Mouse (Mus musculus) embryonic facial prominence, embryonic 14.5 days (tissue): ENCODE results near the gene Btbd9. TPM values are rescaled to one million over a fixed set of nuclear protein-coding genes. Genes with fewer than 3 reads are reported as not detected.

Experiments used
- ATAC-seq: fragments of 200-750 bp; cut with Nextera tagmentation; 2 replicates; pipeline ENCODE4 v1.8.0; 2017; ENCODE audit warnings: low read depth, moderate number of reproducible peaks, moderate TSS enrichment
- DNase-seq: peaks from one replicate; pipeline ENCODE4 v3.0.0-alpha.2; 2015; ENCODE audit warnings: low spot score
- H3K27ac ChIP-seq: fragments of 300-500 bp; sonication (generic); replicated peaks from 2 replicates; pipeline ENCODE4 v1.5.1; 2014; ENCODE audit warnings: low read depth, mild to moderate bottlenecking, low read length, moderate library complexity
- H3K27me3 ChIP-seq: fragments of 300-500 bp; sonication (generic); replicated peaks from 2 replicates; pipeline ENCODE4 v1.6.1; 2014; ENCODE audit warnings: low read length; ENCODE audit not compliant: control insufficient read depth, insufficient read depth
- H3K36me3 ChIP-seq: fragments of 300-500 bp; sonication (generic); 2 replicates; pipeline ENCODE4 v1.6.1; 2014; ENCODE audit warnings: low read length, mixed read lengths; ENCODE audit not compliant: control insufficient read depth, insufficient read depth
- H3K4me1 ChIP-seq: fragments of 300-500 bp; sonication (generic); 2 replicates; pipeline ENCODE4 v1.6.1; 2014; ENCODE audit warnings: antibody characterized with exemption, low read length; ENCODE audit not compliant: control insufficient read depth, insufficient read depth
- H3K4me2 ChIP-seq: fragments of 300-500 bp; sonication (generic); 2 replicates; pipeline ENCODE4 v1.6.1; 2014; ENCODE audit warnings: low read depth, mild to moderate bottlenecking, low read length, moderate library complexity, mixed read lengths
- H3K4me3 ChIP-seq: fragments of 300-500 bp; sonication (generic); 2 replicates; pipeline ENCODE4 v1.5.1; 2014; ENCODE audit warnings: low read depth, mild to moderate bottlenecking, low read length
- H3K9ac ChIP-seq: fragments of 300-500 bp; sonication (generic); 2 replicates; pipeline ENCODE4 v1.6.1; 2014; ENCODE audit warnings: low read depth, mild to moderate bottlenecking, low read length, moderate library complexity, mixed read lengths
- H3K9me3 ChIP-seq: fragments of 300-500 bp; sonication (generic); 2 replicates; pipeline ENCODE4 v1.6.1; 2016; ENCODE audit warnings: low read length; ENCODE audit not compliant: control insufficient read depth
- WGBS: fragments of 180-500 bp; shearing (Covaris S2); extraction: QIAGEN DNeasy Blood & Tissue Kit; methylation state at CpG from one replicate; pipeline ENCODE4 v1.1.7; 2014; 5-methylcytosine and 5-hydroxymethylcytosine counted together
- polyA plus RNA-seq: library from polyadenylated mRNA; unstranded; fragments of >200 nt; fragmentation: Nextera tagmentation; extraction: Ambion mirVana; gene quantifications from 2 replicates; pipeline ENCODE4 v1.2.1, GENCODE M21; 2014

Btbd9 gene
- polyA plus RNA-seq, 1 experiment from 2014 or later = 38.0 TPM

DNA sequence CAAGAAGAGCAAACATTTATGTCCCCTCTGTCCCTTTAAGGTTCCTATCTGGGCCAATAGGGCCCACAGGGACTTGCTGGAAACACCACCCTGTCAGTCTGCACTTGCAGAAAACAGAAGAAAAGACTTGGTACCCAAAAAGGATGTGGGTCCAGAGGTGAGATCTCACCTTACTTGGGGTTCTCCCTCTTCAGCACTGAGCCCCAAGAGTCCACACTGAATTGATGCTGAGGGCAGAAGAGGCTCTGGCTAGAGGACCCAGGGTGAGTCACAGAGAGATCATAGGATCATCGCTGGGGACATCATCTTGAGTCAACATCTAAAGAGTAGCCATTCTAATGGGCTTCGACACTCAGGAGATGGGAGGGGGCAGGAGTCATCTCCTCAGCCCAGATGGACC is 290.6 kb downstream of the Btbd9 start:
- H3K27me3 ChIP-seq = no peaks in the 10 kb centered on the region
- H3K4me3 ChIP-seq = no peak overlapping the region
- 88% methylated on average over 2 of the region's 2 CpGs for WGBS
- DNase-seq (no peak), ATAC-seq (no peak)
- no peaks in the 10 kb centered on the region for H3K36me3 ChIP-seq
- H3K9me3 ChIP-seq = no peaks in the 10 kb centered on the region
- H3K4me2 ChIP-seq = no peak overlapping the region
- H3K9ac ChIP-seq = no peak overlapping the region
- H3K27ac ChIP-seq = no peak overlapping the region
- no peaks in the 10 kb centered on the region for H3K4me1 ChIP-seq

DNA sequence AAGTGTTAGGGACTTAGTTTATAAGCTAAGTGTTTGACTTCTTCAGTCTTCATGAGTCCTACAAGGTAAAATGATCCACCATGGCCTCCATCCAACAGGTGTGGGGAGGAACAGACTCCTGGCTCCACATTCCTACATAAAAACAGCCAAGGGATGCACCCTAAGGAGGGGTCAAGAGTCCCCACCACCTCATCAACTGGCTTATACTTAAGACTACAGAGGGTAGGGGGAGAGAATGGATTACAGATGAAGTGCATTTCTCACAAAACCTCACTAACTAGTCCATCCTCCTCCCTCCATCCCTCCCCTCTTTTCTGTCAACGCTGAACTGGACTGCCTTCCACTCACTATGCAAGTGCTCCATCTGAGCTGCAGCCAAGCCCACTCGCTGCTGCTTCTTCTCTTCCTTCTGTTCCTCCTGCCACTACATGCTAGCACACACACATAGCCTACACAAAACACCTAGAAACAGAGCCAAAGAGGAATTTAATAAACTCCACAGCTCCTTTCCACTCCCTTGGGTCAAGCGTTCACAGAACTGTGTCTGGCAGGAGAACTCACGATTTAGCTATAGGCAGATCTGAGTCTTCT is 292.7 kb downstream of the Btbd9 start:
- Histone ChIP-seq H3K27me3 (no peaks in the 10 kb centered on the region), H3K4me1 (peaks cover 9% of the 10 kb centered on the region), H3K27ac (no peak overlapping the region), H3K9ac (no peak overlapping the region), H3K4me2 (no peak overlapping the region), H3K4me3 (no peak overlapping the region), H3K36me3 (no peaks in the 10 kb centered on the region), H3K9me3 (no peaks in the 10 kb centered on the region)
- WGBS = 79% methylated on average over 4 of the region's 4 CpGs
- ATAC-seq (no peak), DNase-seq (no peak)

DNA sequence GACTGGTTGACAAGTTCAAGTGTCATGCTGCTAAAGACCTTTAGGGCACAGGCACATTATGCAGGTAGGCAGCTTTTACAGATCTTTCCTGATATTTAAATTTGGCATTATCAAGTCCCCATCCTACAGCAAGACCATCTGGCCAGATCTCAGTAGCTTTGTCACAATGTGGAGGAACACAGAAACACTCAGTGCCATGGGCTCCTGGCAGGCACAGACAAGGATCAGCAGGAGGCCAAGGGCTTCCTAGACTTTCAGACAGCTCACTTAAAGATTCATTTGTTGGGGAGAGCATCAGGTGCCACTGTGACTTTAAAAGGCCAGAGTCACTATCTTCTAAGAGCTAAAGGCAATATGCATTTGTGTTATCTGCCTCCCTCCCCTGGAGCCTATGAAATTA is 293.3 kb downstream of the Btbd9 start:
- Histone ChIP-seq H3K27me3 (no peaks in the 10 kb centered on the region), H3K36me3 (no peaks in the 10 kb centered on the region), H3K9me3 (no peaks in the 10 kb centered on the region), H3K4me2 (no peak overlapping the region), H3K9ac (no peak overlapping the region), H3K4me1 (peaks cover 9% of the 10 kb centered on the region), H3K4me3 (no peak overlapping the region), H3K27ac (no peak overlapping the region)
- DNase-seq (no peak), ATAC-seq (no peak)

DNA sequence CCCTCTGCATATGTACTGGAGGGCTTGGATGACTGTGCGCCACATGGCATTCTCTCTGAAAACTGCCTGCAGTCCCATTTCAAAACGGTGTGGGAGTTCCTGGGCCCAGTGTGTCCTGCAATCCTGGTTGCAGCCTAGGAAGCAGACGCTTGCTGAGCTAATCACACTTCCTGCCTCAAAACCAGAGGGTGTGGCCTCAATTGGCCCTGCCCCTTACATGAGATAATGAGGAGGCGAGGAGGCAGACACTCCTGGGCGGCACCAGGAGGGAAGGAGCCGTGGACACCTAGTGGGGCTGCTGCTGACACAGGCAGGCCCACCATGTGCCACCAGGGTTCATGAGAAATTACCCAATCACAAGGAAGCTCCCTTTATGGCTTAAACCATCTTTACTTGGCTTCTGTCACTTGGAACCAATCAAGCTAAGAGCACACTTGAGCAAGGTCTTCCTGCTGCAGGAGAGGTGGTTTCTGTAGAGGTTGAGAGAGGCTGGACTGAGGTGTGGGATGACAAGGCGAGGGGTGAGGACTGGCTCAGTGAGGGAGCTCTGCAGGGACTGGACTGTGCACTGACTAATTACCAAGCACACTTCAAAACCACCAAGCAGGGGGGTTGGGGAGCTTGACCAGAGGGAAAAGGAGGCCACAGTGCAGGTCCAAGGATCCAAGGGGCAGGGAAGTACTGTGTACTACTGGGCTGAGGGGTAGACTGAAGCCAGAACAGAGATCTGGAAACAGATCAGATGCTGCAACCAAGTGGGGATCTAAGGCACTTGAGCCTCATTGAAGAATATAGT is 295.8 kb downstream of the Btbd9 start:
- no peak for DNase-seq
- Histone ChIP-seq H3K4me3 (no peak overlapping the region), H3K27me3 (no peaks in the 10 kb centered on the region), H3K27ac (no peak overlapping the region), H3K4me1 (peaks cover 9% of the 10 kb centered on the region), H3K36me3 (no peaks in the 10 kb centered on the region), H3K9ac (no peak overlapping the region), H3K4me2 (no peak overlapping the region), H3K9me3 (no peaks in the 10 kb centered on the region)
- 0 out of 2 replicates have a peak, but pooled peaks have one; percentile 30 for ATAC-seq
- WGBS = 64% methylated on average over 7 of the region's 7 CpGs

DNA sequence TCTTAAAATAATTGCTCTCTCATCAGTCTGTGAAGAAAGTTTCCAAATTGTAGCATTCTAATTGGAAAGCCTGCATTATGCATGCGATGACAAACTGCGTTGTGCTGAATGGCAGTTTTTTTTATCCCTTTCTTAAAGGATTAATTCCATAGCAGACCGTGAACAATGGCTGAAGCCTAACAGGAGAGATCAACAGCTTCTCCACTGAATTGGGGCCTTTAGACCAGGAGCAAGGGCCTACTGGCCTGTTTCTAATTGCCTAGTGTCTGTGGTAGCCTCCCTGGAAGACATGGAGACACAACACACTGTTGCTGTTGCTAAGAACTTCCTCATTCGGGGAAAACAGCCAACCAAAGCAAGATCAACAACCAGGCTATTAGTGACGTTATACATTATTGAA is 296.6 kb downstream of the Btbd9 start:
- no peak for ATAC-seq
- WGBS = 49% methylated on average over 5 of the region's 5 CpGs
- no peak overlapping the region for H3K4me3 ChIP-seq
- H3K4me1 ChIP-seq = peaks cover 9% of the 10 kb centered on the region
- no peaks in the 10 kb centered on the region for H3K9me3 ChIP-seq
- no peaks in the 10 kb centered on the region for H3K36me3 ChIP-seq
- no peak overlapping the region for H3K4me2 ChIP-seq
- H3K27me3 ChIP-seq = no peaks in the 10 kb centered on the region
- no peak for DNase-seq
- no peak overlapping the region for H3K27ac ChIP-seq
- H3K9ac ChIP-seq = no peak overlapping the region

DNA sequence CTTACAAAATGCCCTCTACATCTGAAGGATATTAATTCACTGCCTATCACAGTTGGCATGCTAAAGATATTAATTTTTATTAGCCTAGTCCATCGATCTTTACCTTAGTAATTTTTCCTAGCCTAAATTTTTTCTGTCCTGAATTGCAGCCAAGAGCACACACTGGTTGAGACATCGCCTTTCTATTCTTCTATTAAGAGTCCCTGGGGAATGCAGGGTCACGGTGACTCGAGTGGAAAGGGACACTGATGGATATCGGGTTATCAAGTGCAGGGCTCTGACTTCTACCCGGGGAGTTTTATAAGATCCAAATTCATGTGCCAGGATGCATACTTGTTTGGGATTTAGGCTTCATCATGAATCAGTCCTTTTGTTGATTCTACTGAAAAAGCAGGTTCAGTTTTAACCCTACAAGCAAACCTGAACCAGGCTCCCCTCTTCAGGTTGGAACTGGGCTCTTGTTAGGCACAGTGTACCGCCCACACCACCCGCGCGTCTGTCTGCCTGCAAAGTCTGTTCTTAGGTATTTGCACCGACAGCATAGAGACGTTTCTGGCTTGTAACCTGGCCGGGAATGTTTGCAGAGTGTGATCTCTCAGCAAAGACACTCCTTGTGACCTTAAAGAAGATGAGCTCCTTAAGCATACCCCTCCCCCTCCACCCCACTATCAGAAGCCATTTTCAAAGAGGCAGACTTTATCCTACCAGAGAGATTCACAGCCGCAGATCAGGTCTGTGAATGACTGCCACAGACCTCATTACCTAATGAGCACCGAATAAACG is 297.5 kb downstream of the Btbd9 start:
- H3K9ac ChIP-seq = no peak overlapping the region
- no peaks in the 10 kb centered on the region for H3K36me3 ChIP-seq
- DNase-seq (no peak), ATAC-seq (no peak)
- peaks cover 9% of the 10 kb centered on the region for H3K4me1 ChIP-seq
- no peak overlapping the region for H3K4me3 ChIP-seq
- no peaks in the 10 kb centered on the region for H3K27me3 ChIP-seq
- 30% methylated on average over 16 of the region's 16 CpGs for whole genome bisulfite sequencing
- no peak overlapping the region for H3K27ac ChIP-seq
- H3K9me3 ChIP-seq = no peaks in the 10 kb centered on the region
- H3K4me2 ChIP-seq = no peak overlapping the region

DNA sequence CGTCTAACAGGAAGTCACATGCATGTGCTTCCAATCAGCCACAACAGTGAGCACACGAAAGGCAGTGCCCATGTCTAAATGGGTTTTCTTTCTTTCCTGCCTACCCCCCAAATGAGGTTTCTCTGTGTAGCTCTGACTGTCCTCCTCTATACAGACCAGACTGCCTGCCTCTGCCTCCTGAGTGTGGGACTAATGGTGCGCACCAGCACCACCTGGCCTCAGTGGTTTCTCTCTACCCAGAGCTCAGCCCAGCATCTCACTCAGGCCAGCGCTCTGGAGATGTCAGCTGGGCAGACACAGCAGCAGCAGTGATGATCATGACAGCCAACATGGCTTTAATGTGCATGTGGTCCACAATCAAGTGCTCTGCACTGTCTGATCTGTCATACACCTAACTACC is 299.8 kb downstream of the Btbd9 start:
- no peak overlapping the region for H3K27ac ChIP-seq
- no peaks in the 10 kb centered on the region for H3K9me3 ChIP-seq
- DNase-seq (no peak), ATAC-seq (no peak)
- no peak overlapping the region for H3K4me2 ChIP-seq
- no peak overlapping the region for H3K9ac ChIP-seq
- H3K36me3 ChIP-seq = no peaks in the 10 kb centered on the region
- H3K4me1 ChIP-seq = peaks cover 9% of the 10 kb centered on the region
- H3K4me3 ChIP-seq = no peak overlapping the region
- H3K27me3 ChIP-seq = no peaks in the 10 kb centered on the region
- WGBS = 71% methylated on average over 4 of the region's 4 CpGs

DNA sequence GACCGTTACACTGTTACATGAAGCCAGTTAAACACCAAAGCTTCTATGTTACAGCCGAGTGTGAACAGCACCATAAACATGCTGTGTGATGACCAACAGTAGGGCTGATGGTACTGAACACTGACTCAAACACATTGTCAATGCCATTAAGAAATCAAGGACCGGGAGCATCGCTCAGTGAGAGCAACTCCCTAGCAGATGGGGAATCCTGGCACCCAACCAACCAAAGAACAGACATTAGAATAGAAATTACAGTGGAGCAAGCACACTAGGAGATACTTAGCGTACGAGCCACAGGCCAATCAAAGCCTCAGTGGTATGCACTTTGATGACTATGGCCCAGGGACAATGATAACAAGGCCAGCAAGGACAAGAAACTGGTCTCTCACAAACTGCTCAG is 303.5 kb downstream of the Btbd9 start:
- H3K4me2 ChIP-seq = no peak overlapping the region
- H3K9me3 ChIP-seq = no peaks in the 10 kb centered on the region
- no peak overlapping the region for H3K4me3 ChIP-seq
- no peak overlapping the region for H3K9ac ChIP-seq
- H3K4me1 ChIP-seq = no peaks in the 10 kb centered on the region
- no peaks in the 10 kb centered on the region for H3K27me3 ChIP-seq
- no peak overlapping the region for H3K27ac ChIP-seq
- H3K36me3 ChIP-seq = no peaks in the 10 kb centered on the region
- no peak for DNase-seq
- no peak for ATAC-seq
- 89% methylated on average over 6 of the region's 6 CpGs for WGBS
